ENCODE assay signal across 27 mouse cellular contexts in genomic region chr9:21671753-21672152, GRCm38 (mm10).
"Had no signal": no experiment of that assay in that cellular context is flagged by ENCODE, and none has a peak within 500 bp of the region (broad histone marks: within the 10 kb centered on the region; RNA-seq: fewer than 3 reads in every experiment).

No protein-coding gene starts in this region.

- H3K27me3 ChIP-seq: embryonic facial prominence, embryonic 12.5 days; embryonic facial prominence, embryonic 15.5 days; forebrain, embryonic 12.5 days; forebrain, embryonic 13.5 days; forebrain, embryonic 15.5 days had no signal

- DNase-seq: cerebellum, adult 2 months; cerebellum, adult 8-10 months; cerebellum, adult 9-10 months; cerebellum, adult 9-11 months; cerebellum, postnatal 10 days; cerebellum, postnatal 14 days; cerebellum, postnatal 25 days; cerebellum, postnatal 36 days; embryo, embryonic 11 days; forebrain, postnatal 0 days; gastrocnemius, adult 2 months; gastrocnemius, postnatal 10 days; gastrocnemius, postnatal 14 days; gastrocnemius, postnatal 25 days; gastrocnemius, postnatal 36 days; heart, adult 11 months; heart, adult 18-20 months; heart, adult 2 months had no signal

- ATAC-seq: forebrain, embryonic 13.5 days; forebrain, embryonic 14.5 days; forebrain, embryonic 15.5 days; forebrain, embryonic 16.5 days; forebrain, postnatal 0 days had no signal

- H3K4me2 ChIP-seq: embryonic facial prominence, embryonic 12.5 days; embryonic facial prominence, embryonic 15.5 days; forebrain, embryonic 12.5 days; forebrain, embryonic 13.5 days; forebrain, embryonic 15.5 days had no signal

- H3K4me3 ChIP-seq: embryonic facial prominence, embryonic 12.5 days; embryonic facial prominence, embryonic 15.5 days; erythroblast, embryonic 14.5 days; forebrain, embryonic 10.5 days; forebrain, embryonic 12.5 days; forebrain, embryonic 13.5 days; forebrain, embryonic 15.5 days; gastrocnemius, adult 2 months; heart, adult 2 months had no signal

- H3K9ac ChIP-seq: embryonic facial prominence, embryonic 12.5 days; embryonic facial prominence, embryonic 15.5 days; forebrain, embryonic 12.5 days; forebrain, embryonic 13.5 days; forebrain, embryonic 15.5 days; forebrain, postnatal 0 days had no signal

- H3K4me1 ChIP-seq: embryonic facial prominence, embryonic 12.5 days; embryonic facial prominence, embryonic 15.5 days; forebrain, embryonic 10.5 days; forebrain, embryonic 12.5 days; forebrain, embryonic 13.5 days; forebrain, embryonic 15.5 days had no signal

- H3K27ac ChIP-seq: embryonic facial prominence, embryonic 12.5 days; embryonic facial prominence, embryonic 15.5 days; forebrain, embryonic 10.5 days; forebrain, embryonic 12.5 days; forebrain, embryonic 13.5 days; forebrain, embryonic 15.5 days; gastrocnemius, adult 2 months; heart, adult 2 months had no signal

- H3K9me3 ChIP-seq: embryonic facial prominence, embryonic 12.5 days; embryonic facial prominence, embryonic 15.5 days; forebrain, embryonic 10.5 days; forebrain, embryonic 12.5 days; forebrain, embryonic 13.5 days; forebrain, embryonic 15.5 days had no signal
